Mouse (Mus musculus) left cerebral cortex, adult 11 months (tissue): Measurements from ENCODE around the gene Fam214b.

ENCODE experiments used
- DNase-seq: peaks from one replicate; pipeline ENCODE4 v3.0.0; 2022; ENCODE audit warnings: low spot score

The Fam214b gene

GRCm38 (mm10) chr4:43010161-43011038 lies 35.6 kb downstream of the Fam214b start, which contains the start of gene Fancg:
Gene Fancg (minus strand): TSS chr4:43010506.
- peak; percentile 55 for DNase-seq

- no peak for DNase-seq
Observed at GRCm38 (mm10) chr4:43005765-43006164, 40.3 kb downstream of the Fam214b start.

- no peak for DNase-seq
Observed at GRCm38 (mm10) chr4:43004951-43005350, 41.1 kb downstream of the Fam214b start.

- DNase-seq: no peak
Observed at GRCm38 (mm10) chr4:43002756-43003439, 43.1 kb downstream of the Fam214b start.

GRCm38 (mm10) chr4:43001272-43001671 lies 44.7 kb downstream of the Fam214b start:
- DNase-seq: no peak

GRCm38 (mm10) chr4:43000141-43000986 lies 45.7 kb downstream of the Fam214b start, which contains the start of gene Vcp:
Gene Vcp (minus strand): TSS chr4:43000507.
- DNase-seq: peak; percentile 99

- peak; percentile 57 for DNase-seq
Observed at GRCm38 (mm10) chr4:42999451-43000140, 46.4 kb downstream of the Fam214b start.

GRCm38 (mm10) chr4:42998022-42998421 lies 48.0 kb downstream of the Fam214b start:
- no peak for DNase-seq

- no peak for DNase-seq
Observed at GRCm38 (mm10) chr4:42988296-42988695, 57.7 kb downstream of the Fam214b start.
